Mouse (Mus musculus): ENCODE measurements around the gene Rnf180. TPM values are rescaled to one million over a fixed set of nuclear protein-coding genes. Genes with fewer than 3 reads are reported as not detected.
"Not testable (repeated sequence)": the region's sequence is repeated elsewhere in the genome, so short reads cannot be mapped to it uniquely, and the experiment has no call there.

Gene Rnf180
- 16.1 and 17.3 TPM in 2 replicates for polyA plus RNA-seq (2012; rRNA removed)

GRCm38 (mm10) chr13:105294715-105295114, at the start of gene Rnf180:
TSS of gene Rnf180 (minus strand) at chr13:105294815.
- Histone ChIP-seq H3K27ac (ENCODE audit: insufficient read depth, low read length) (peak within 1 kb of the TSS; percentile 38; the same call in 1 of the 2 replicates), H3K4me1 (ENCODE audit: control insufficient read depth, insufficient read depth, low read length) (no peaks in the 10 kb centered on the region; the same call in 1 of the 2 replicates), H3K4me3 (ENCODE audit: insufficient read depth, low read length) (peak within 1 kb of the TSS; percentile 94)
- TF ChIP-seq POLR2A (IDR thresholded peaks at IDR 0.05; ENCODE audit: extremely low read depth, insufficient read depth, low read length) (no peak), CTCF (IDR thresholded peaks at IDR 0.05; ENCODE audit: extremely low read depth, insufficient read depth, low read length) (no peak)

GRCm38 (mm10) chr13:105331199-105331968, 36.8 kb upstream of the Rnf180 start:
- no peak overlapping the region for H3K4me3 ChIP-seq (ENCODE audit: insufficient read depth, low read length)
- H3K27ac ChIP-seq (ENCODE audit: insufficient read depth, low read length) = no peak overlapping the region
- no peak for TF ChIP-seq POLR2A (IDR thresholded peaks at IDR 0.05; ENCODE audit: extremely low read depth, insufficient read depth, low read length)
- TF ChIP-seq CTCF (IDR thresholded peaks at IDR 0.05; ENCODE audit: extremely low read depth, insufficient read depth, low read length) = no peak
- H3K4me1 ChIP-seq (ENCODE audit: control insufficient read depth, insufficient read depth, low read length) = no peaks in the 10 kb centered on the region

GRCm38 (mm10) chr13:105326946-105327345, 32.3 kb upstream of the Rnf180 start:
- H3K27ac ChIP-seq (ENCODE audit: insufficient read depth, low read length) = no peak overlapping the region

GRCm38 (mm10) chr13:105316926-105317325, 22.3 kb upstream of the Rnf180 start:
- TF ChIP-seq POLR2A (IDR thresholded peaks at IDR 0.05; ENCODE audit: extremely low read depth, insufficient read depth, low read length) = no peak
- TF ChIP-seq CTCF (IDR thresholded peaks at IDR 0.05; ENCODE audit: extremely low read depth, insufficient read depth, low read length) = no peak
- Histone ChIP-seq H3K27ac (ENCODE audit: insufficient read depth, low read length) (no peak overlapping the region), H3K4me1 (ENCODE audit: control insufficient read depth, insufficient read depth, low read length) (peaks cover 2% of the 10 kb centered on the region; the same call in 1 of the 2 replicates), H3K4me3 (ENCODE audit: insufficient read depth, low read length) (no peak overlapping the region)

More at GRCm38 (mm10) chr13:105326946-105327345, 32.3 kb upstream of the Rnf180 start:
- TF ChIP-seq CTCF (IDR thresholded peaks at IDR 0.05; ENCODE audit: extremely low read depth, insufficient read depth, low read length) = no peak
- TF ChIP-seq POLR2A (IDR thresholded peaks at IDR 0.05; ENCODE audit: extremely low read depth, insufficient read depth, low read length) = no peak
- H3K4me3 ChIP-seq (ENCODE audit: insufficient read depth, low read length) = no peak overlapping the region
- no peaks in the 10 kb centered on the region for H3K4me1 ChIP-seq (ENCODE audit: control insufficient read depth, insufficient read depth, low read length)

- no peak for TF ChIP-seq CTCF (IDR thresholded peaks at IDR 0.05; ENCODE audit: extremely low read depth, insufficient read depth, low read length)
- no peak for TF ChIP-seq POLR2A (IDR thresholded peaks at IDR 0.05; ENCODE audit: extremely low read depth, insufficient read depth, low read length)
- no peak overlapping the region for H3K27ac ChIP-seq (ENCODE audit: insufficient read depth, low read length)
- no peak overlapping the region for H3K4me3 ChIP-seq (ENCODE audit: insufficient read depth, low read length)
- H3K4me1 ChIP-seq (ENCODE audit: control insufficient read depth, insufficient read depth, low read length) = peaks cover 2% of the 10 kb centered on the region; the same call in 1 of the 2 replicates
These were observed 21.4 kb upstream of the Rnf180 start for GRCm38 (mm10) chr13:105316009-105316408.

- H3K4me3 ChIP-seq (ENCODE audit: insufficient read depth, low read length) = no peak overlapping the region
- peaks cover 2% of the 10 kb centered on the region; the same call in 1 of the 2 replicates for H3K4me1 ChIP-seq (ENCODE audit: control insufficient read depth, insufficient read depth, low read length)
- no peak for TF ChIP-seq CTCF (IDR thresholded peaks at IDR 0.05; ENCODE audit: extremely low read depth, insufficient read depth, low read length)
- H3K27ac ChIP-seq (ENCODE audit: insufficient read depth, low read length) = no peak overlapping the region
These were observed 18.1 kb upstream of the Rnf180 start for GRCm38 (mm10) chr13:105312763-105313162.

GRCm38 (mm10) chr13:105310562-105310961, 15.9 kb upstream of the Rnf180 start:
- not testable (repeated sequence) for H3K27ac ChIP-seq (ENCODE audit: insufficient read depth, low read length); H3K4me1 ChIP-seq (ENCODE audit: control insufficient read depth, insufficient read depth, low read length); H3K4me3 ChIP-seq (ENCODE audit: insufficient read depth, low read length)

- H3K4me1 ChIP-seq (ENCODE audit: control insufficient read depth, insufficient read depth, low read length) = no peaks in the 10 kb centered on the region
- TF ChIP-seq CTCF (IDR thresholded peaks at IDR 0.05; ENCODE audit: extremely low read depth, insufficient read depth, low read length) (no peak), POLR2A (IDR thresholded peaks at IDR 0.05; ENCODE audit: extremely low read depth, insufficient read depth, low read length) (no peak)
- H3K4me3 ChIP-seq (ENCODE audit: insufficient read depth, low read length) = no peak overlapping the region
- H3K27ac ChIP-seq (ENCODE audit: insufficient read depth, low read length) = no peak overlapping the region
These were observed 10.9 kb upstream of the Rnf180 start for GRCm38 (mm10) chr13:105305513-105305912.

- Histone ChIP-seq H3K4me1 (ENCODE audit: control insufficient read depth, insufficient read depth, low read length) (no peaks in the 10 kb centered on the region), H3K27ac (ENCODE audit: insufficient read depth, low read length) (no peak overlapping the region)
- no peak for TF ChIP-seq CTCF (IDR thresholded peaks at IDR 0.05; ENCODE audit: extremely low read depth, insufficient read depth, low read length)
- no peak for TF ChIP-seq POLR2A (IDR thresholded peaks at IDR 0.05; ENCODE audit: extremely low read depth, insufficient read depth, low read length)
These were observed 9.4 kb upstream of the Rnf180 start for GRCm38 (mm10) chr13:105304054-105304453.

GRCm38 (mm10) chr13:105300009-105300346, 5.4 kb upstream of the Rnf180 start:
- no peak for TF ChIP-seq CTCF (IDR thresholded peaks at IDR 0.05; ENCODE audit: extremely low read depth, insufficient read depth, low read length)
- no peak for TF ChIP-seq POLR2A (IDR thresholded peaks at IDR 0.05; ENCODE audit: extremely low read depth, insufficient read depth, low read length)
- no peak overlapping the region for H3K27ac ChIP-seq (ENCODE audit: insufficient read depth, low read length)
- H3K4me3 ChIP-seq (ENCODE audit: insufficient read depth, low read length) = no peak overlapping the region
- no peaks in the 10 kb centered on the region for H3K4me1 ChIP-seq (ENCODE audit: control insufficient read depth, insufficient read depth, low read length)

More at GRCm38 (mm10) chr13:105304054-105304453, 9.4 kb upstream of the Rnf180 start:
- no peak overlapping the region for H3K4me3 ChIP-seq (ENCODE audit: insufficient read depth, low read length)

Measured in cortical plate, adult 2 months (tissue).